Mouse (Mus musculus): ENCODE results near the gene Plekhg6. TPM values are rescaled to one million over a fixed set of nuclear protein-coding genes. Genes with fewer than 3 reads are reported as not detected.

Plekhg6 gene
- polyA plus RNA-seq, 1 experiment from 2014 or later = 0.09 TPM

DNA sequence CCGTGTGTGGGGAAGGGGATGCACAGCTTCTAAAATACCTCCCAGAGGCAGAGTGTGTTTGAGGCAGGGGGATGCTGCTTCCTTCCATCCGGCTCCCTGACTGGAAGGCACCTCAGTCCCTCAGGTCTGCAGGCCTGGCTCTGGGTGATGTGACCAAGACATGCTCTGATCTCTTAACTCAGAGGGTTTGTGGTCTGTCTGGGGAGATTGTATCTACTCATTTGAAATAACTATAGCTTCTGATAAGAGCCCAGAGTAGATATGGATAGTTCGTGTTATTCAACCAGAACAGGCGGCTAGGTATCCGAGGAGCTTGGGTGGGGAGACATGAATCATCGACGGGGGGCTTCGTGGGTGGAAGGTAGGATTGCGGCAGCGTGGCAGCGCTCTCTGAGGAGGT lies 27.4 kb downstream of the Plekhg6 start:
- no peak overlapping the region for H3K4me3 ChIP-seq (ENCODE audit: low read depth, low read length)
- no peak overlapping the region for H3K27ac ChIP-seq (ENCODE audit: low read depth, low read length)
- no peak overlapping the region for H3K9ac ChIP-seq (ENCODE audit: low read length)
- no peak for DNase-seq (ENCODE audit: low spot score)
- WGBS = 84% methylated on average over 11 of the region's 11 CpGs
- no peak for ATAC-seq (ENCODE audit: insufficient read depth, low FRiP score, low TSS enrichment)
- H3K27me3 ChIP-seq (ENCODE audit: control insufficient read depth, insufficient read depth, low read length) = peaks cover 2% of the 10 kb centered on the region; the same call in 1 of the 2 replicates
- no peak overlapping the region for H3K4me2 ChIP-seq (ENCODE audit: low read depth)
- no peaks in the 10 kb centered on the region for H3K9me3 ChIP-seq (ENCODE audit: control insufficient read depth, low read length)
- peaks cover 3% of the 10 kb centered on the region; the same call in 1 of the 2 replicates for H3K36me3 ChIP-seq (ENCODE audit: control insufficient read depth, insufficient read depth, low read length)
- peaks cover 16% of the 10 kb centered on the region for H3K4me1 ChIP-seq (ENCODE audit: control insufficient read depth, insufficient read depth, low read length)

GRCm38 (mm10) chr6:125352811-125353210 lies 27.8 kb downstream of the Plekhg6 start:
- Histone ChIP-seq H3K9me3 (ENCODE audit: control insufficient read depth, low read length) (no peaks in the 10 kb centered on the region), H3K27me3 (ENCODE audit: control insufficient read depth, insufficient read depth, low read length) (peaks cover 2% of the 10 kb centered on the region; the same call in 1 of the 2 replicates), H3K9ac (ENCODE audit: low read length) (no peak overlapping the region), H3K4me3 (ENCODE audit: low read depth, low read length) (no peak overlapping the region), H3K4me1 (ENCODE audit: control insufficient read depth, insufficient read depth, low read length) (peaks cover 16% of the 10 kb centered on the region), H3K4me2 (ENCODE audit: low read depth) (no peak overlapping the region), H3K27ac (ENCODE audit: low read depth, low read length) (no peak overlapping the region), H3K36me3 (ENCODE audit: control insufficient read depth, insufficient read depth, low read length) (no peaks in the 10 kb centered on the region; the same call in 1 of the 2 replicates)
- WGBS = 46% methylated on average over 4 of the region's 4 CpGs
- ATAC-seq (ENCODE audit: insufficient read depth, low FRiP score, low TSS enrichment) = no peak
- no peak for DNase-seq (ENCODE audit: low spot score)

GRCm38 (mm10) chr6:125352046-125352384 lies 28.6 kb downstream of the Plekhg6 start:
- H3K4me2 ChIP-seq (ENCODE audit: low read depth) = no peak overlapping the region
- ATAC-seq (ENCODE audit: insufficient read depth, low FRiP score, low TSS enrichment) (no peak), DNase-seq (ENCODE audit: low spot score) (no peak)
- no peaks in the 10 kb centered on the region for H3K36me3 ChIP-seq (ENCODE audit: control insufficient read depth, insufficient read depth, low read length)
- no peak overlapping the region for H3K4me3 ChIP-seq (ENCODE audit: low read depth, low read length)
- no peaks in the 10 kb centered on the region for H3K9me3 ChIP-seq (ENCODE audit: control insufficient read depth, low read length)
- WGBS = 67% methylated on average over 5 of the region's 5 CpGs
- H3K4me1 ChIP-seq (ENCODE audit: control insufficient read depth, insufficient read depth, low read length) = peaks cover 16% of the 10 kb centered on the region
- no peak overlapping the region for H3K9ac ChIP-seq (ENCODE audit: low read length)
- H3K27me3 ChIP-seq (ENCODE audit: control insufficient read depth, insufficient read depth, low read length) = peaks cover 2% of the 10 kb centered on the region; the same call in 1 of the 2 replicates
- no peak overlapping the region for H3K27ac ChIP-seq (ENCODE audit: low read depth, low read length)

- DNase-seq (ENCODE audit: low spot score) (no peak), ATAC-seq (ENCODE audit: insufficient read depth, low FRiP score, low TSS enrichment) (no peak)
- H3K4me2 ChIP-seq (ENCODE audit: low read depth) = no peak overlapping the region
- 79% methylated on average over 8 of the region's 8 CpGs for WGBS
- H3K36me3 ChIP-seq (ENCODE audit: control insufficient read depth, insufficient read depth, low read length) = no peaks in the 10 kb centered on the region
- H3K9ac ChIP-seq (ENCODE audit: low read length) = no peak overlapping the region
- H3K27me3 ChIP-seq (ENCODE audit: control insufficient read depth, insufficient read depth, low read length) = peaks cover 2% of the 10 kb centered on the region; the same call in 1 of the 2 replicates
- H3K9me3 ChIP-seq (ENCODE audit: control insufficient read depth, low read length) = no peaks in the 10 kb centered on the region
- H3K27ac ChIP-seq (ENCODE audit: low read depth, low read length) = no peak overlapping the region
- H3K4me1 ChIP-seq (ENCODE audit: control insufficient read depth, insufficient read depth, low read length) = peaks cover 16% of the 10 kb centered on the region
- H3K4me3 ChIP-seq (ENCODE audit: low read depth, low read length) = no peak overlapping the region
These were observed 29.1 kb downstream of the Plekhg6 start for GRCm38 (mm10) chr6:125351368-125352045.

- 91% methylated on average over 2 of the region's 2 CpGs for WGBS
- Histone ChIP-seq H3K4me3 (ENCODE audit: low read depth, low read length) (peak overlapping the region; percentile 51), H3K27ac (ENCODE audit: low read depth, low read length) (no peak overlapping the region), H3K27me3 (ENCODE audit: control insufficient read depth, insufficient read depth, low read length) (peaks cover 2% of the 10 kb centered on the region; the same call in 1 of the 2 replicates), H3K4me1 (ENCODE audit: control insufficient read depth, insufficient read depth, low read length) (peaks cover 16% of the 10 kb centered on the region), H3K36me3 (ENCODE audit: control insufficient read depth, insufficient read depth, low read length) (no peaks in the 10 kb centered on the region), H3K9ac (ENCODE audit: low read length) (peak overlapping the region; percentile 75; the same call in 1 of the 2 replicates), H3K9me3 (ENCODE audit: control insufficient read depth, low read length) (no peaks in the 10 kb centered on the region), H3K4me2 (ENCODE audit: low read depth) (peak overlapping the region; percentile 88)
- ATAC-seq (ENCODE audit: insufficient read depth, low FRiP score, low TSS enrichment) (no peak), DNase-seq (ENCODE audit: low spot score) (no peak)
These were observed 29.6 kb downstream of the Plekhg6 start for GRCm38 (mm10) chr6:125350995-125351324.

- Histone ChIP-seq H3K36me3 (ENCODE audit: control insufficient read depth, insufficient read depth, low read length) (no peaks in the 10 kb centered on the region), H3K9ac (ENCODE audit: low read length) (peak overlapping the region; percentile 75), H3K4me3 (ENCODE audit: low read depth, low read length) (peak overlapping the region; percentile 51), H3K27ac (ENCODE audit: low read depth, low read length) (peak overlapping the region; percentile 20; the same call in 1 of the 2 replicates), H3K4me2 (ENCODE audit: low read depth) (peak overlapping the region; percentile 88), H3K27me3 (ENCODE audit: control insufficient read depth, insufficient read depth, low read length) (peaks cover 2% of the 10 kb centered on the region; the same call in 1 of the 2 replicates), H3K9me3 (ENCODE audit: control insufficient read depth, low read length) (no peaks in the 10 kb centered on the region), H3K4me1 (ENCODE audit: control insufficient read depth, insufficient read depth, low read length) (peaks cover 16% of the 10 kb centered on the region)
- 6% methylated on average over 20 of the region's 20 CpGs for WGBS
- DNase-seq (ENCODE audit: low spot score) (peak; percentile 41), ATAC-seq (ENCODE audit: insufficient read depth, low FRiP score, low TSS enrichment) (no peak)
These were observed 30.2 kb downstream of the Plekhg6 start for GRCm38 (mm10) chr6:125350231-125350994.

- Histone ChIP-seq H3K4me1 (ENCODE audit: control insufficient read depth, insufficient read depth, low read length) (peaks cover 11% of the 10 kb centered on the region; the same call in 1 of the 2 replicates), H3K36me3 (ENCODE audit: control insufficient read depth, insufficient read depth, low read length) (no peaks in the 10 kb centered on the region), H3K9me3 (ENCODE audit: control insufficient read depth, low read length) (no peaks in the 10 kb centered on the region), H3K27ac (ENCODE audit: low read depth, low read length) (peak overlapping the region; percentile 20; the same call in 1 of the 2 replicates), H3K9ac (ENCODE audit: low read length) (peak overlapping the region; percentile 75), H3K4me2 (ENCODE audit: low read depth) (peak overlapping the region; percentile 88), H3K4me3 (ENCODE audit: low read depth, low read length) (peak overlapping the region; percentile 51), H3K27me3 (ENCODE audit: control insufficient read depth, insufficient read depth, low read length) (peaks cover 2% of the 10 kb centered on the region; the same call in 1 of the 2 replicates)
- ATAC-seq (ENCODE audit: insufficient read depth, low FRiP score, low TSS enrichment) (peak; percentile 72), DNase-seq (ENCODE audit: low spot score) (peak; percentile 74)
- under 1% methylated on average over 27 of the region's 27 CpGs for WGBS
These were observed 30.9 kb downstream of the Plekhg6 start for GRCm38 (mm10) chr6:125349575-125350230.

DNA sequence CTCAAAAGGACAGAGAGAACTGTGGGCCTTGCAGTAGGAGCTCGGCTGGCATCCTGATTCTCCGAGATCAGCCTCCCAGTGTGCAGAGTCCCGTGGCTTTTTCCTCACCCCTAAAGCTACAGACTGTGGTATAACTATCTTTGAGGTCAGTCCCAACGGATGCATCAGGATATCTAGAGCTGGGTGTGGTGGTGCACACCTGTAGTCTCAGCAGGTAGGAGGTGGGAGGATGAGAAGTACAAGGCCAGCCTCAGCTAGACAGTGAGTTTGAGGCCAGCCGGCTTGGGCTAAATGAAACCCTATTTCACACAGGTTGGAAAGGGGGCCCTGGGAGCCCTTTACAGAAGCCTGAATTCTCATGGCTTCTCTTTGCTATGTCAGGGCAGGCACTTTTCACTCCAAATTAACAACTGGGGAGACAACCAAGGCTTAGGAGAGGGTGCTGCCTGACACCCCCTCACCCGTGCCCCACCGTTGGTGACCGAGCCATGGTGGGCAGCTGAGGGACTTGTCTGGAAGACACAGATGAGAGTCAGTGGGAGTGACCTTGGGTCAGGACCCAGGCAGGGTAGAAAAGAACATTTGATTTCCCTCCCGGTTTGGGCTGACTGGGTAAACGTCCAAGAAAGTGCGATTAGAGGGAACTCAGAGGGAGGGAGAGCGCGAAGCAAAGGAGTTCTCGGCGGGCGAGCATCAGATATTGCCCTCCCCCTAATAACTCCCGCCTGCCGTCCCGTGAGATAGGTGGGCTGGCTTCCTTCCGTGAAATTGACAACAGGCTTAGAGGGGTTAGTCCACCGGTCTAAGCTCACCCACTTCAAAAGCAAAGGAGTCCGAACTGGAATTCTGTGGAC lies 31.6 kb downstream of the Plekhg6 start, which contains the start of gene Tnfrsf1a:
Gene Tnfrsf1a, plus strand, starts transcription at position 642 of the 854 bp plus-strand sequence.
- Histone ChIP-seq H3K4me2 (ENCODE audit: low read depth) (peak within 1 kb of the TSS; percentile 88), H3K36me3 (ENCODE audit: control insufficient read depth, insufficient read depth, low read length) (no peaks in the 10 kb centered on the region), H3K9ac (ENCODE audit: low read length) (peak within 1 kb of the TSS; percentile 75), H3K27ac (ENCODE audit: low read depth, low read length) (peak within 1 kb of the TSS; percentile 20; the same call in 1 of the 2 replicates), H3K4me3 (ENCODE audit: low read depth, low read length) (peak within 1 kb of the TSS; percentile 51), H3K4me1 (ENCODE audit: control insufficient read depth, insufficient read depth, low read length) (peaks cover 7% of the 10 kb centered on the region; the same call in 1 of the 2 replicates), H3K9me3 (ENCODE audit: control insufficient read depth, low read length) (no peaks in the 10 kb centered on the region), H3K27me3 (ENCODE audit: control insufficient read depth, insufficient read depth, low read length) (peaks cover 2% of the 10 kb centered on the region; the same call in 1 of the 2 replicates)
- no peak for DNase-seq (ENCODE audit: low spot score)
- ATAC-seq (ENCODE audit: insufficient read depth, low FRiP score, low TSS enrichment) = 0 out of 2 replicates have a peak, but pooled peaks have one; percentile 17
- WGBS = 4% methylated on average over 22 of the region's 22 CpGs

Measured in neural tube, embryonic 11.5 days (tissue).